8 mouse cellular contexts compared by ENCODE assay signal in the genomic region with DNA sequence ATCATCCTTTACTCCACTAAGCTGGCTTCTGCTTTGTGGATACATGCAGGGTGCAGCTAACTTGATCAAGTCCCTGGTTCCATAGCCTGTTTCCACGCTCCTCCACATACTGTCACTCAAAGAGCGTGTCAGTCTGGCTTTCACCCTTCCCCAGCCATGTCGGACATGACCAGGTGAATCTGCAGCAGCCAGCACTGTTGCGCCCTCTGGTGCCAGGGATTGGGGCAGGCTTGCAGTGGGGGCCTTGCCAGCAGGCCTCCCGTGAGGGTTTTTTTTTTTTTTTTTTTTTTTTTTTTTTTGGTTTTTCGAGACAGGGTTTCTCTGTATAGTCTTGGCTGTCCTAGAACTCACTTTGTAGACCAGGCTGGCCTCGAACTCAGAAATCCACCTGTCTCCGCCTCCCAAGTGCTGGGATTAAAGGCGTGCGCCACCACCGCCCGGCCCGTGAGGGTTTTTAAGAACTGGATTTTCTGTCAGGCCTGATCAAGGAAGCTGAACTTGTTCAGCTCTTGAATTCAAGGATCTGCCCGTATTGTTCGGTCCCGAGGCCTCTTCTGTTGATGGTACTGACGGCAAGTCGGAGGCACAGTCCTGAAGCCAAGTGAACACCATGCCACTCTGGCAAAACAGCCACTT. TPM values are rescaled to one million over a fixed set of nuclear protein-coding genes. Genes with fewer than 3 reads are reported as not detected.
DNase-seq lines count a peak whose midpoint lies in the region; ATAC-seq and TF ChIP-seq lines count a peak whose summit lies in the region.

No protein-coding gene starts in this region.

- peaks cover 72% of the 10 kb centered on the region for H3K36me3 ChIP-seq in kidney, embryonic 16.5 days (ENCODE audit: insufficient read depth, low read length)
- H3K36me3 ChIP-seq in liver, postnatal 0 days (replicated peaks; ENCODE audit: insufficient read depth, low read length): peaks cover 72% of the 10 kb centered on the region

- H3K4me3 ChIP-seq in kidney, embryonic 16.5 days (ENCODE audit: low read length): no peak overlapping the region
- H3K4me3 ChIP-seq in cerebellum, adult 2 months (replicated peaks; ENCODE audit: insufficient read depth, low read depth, low read length): no peak overlapping the region
- no peak overlapping the region for H3K4me3 ChIP-seq in liver, postnatal 0 days (ENCODE audit: low read depth, low read length)

- H3K9ac ChIP-seq in kidney, embryonic 16.5 days (replicated peaks; ENCODE audit: low read length): no peak overlapping the region
- no peak overlapping the region for H3K9ac ChIP-seq in liver, postnatal 0 days (replicated peaks)

- 81% methylated on average over 17 of the region's 18 CpGs for WGBS in kidney, embryonic 16.5 days
- 63% methylated on average over 18 of the region's 18 CpGs for WGBS in cerebellum, adult 2 months
- WGBS in liver, postnatal 0 days (ENCODE audit: insufficient replicate concordance): 77% methylated on average over 17 of the region's 18 CpGs

- ATAC-seq in kidney, embryonic 16.5 days (ENCODE audit: low FRiP score, low TSS enrichment): no peak
- ATAC-seq in liver, postnatal 0 days: peak; percentile 61; the same call in 1 of the 2 replicates

- TF ChIP-seq EP300 in liver, postnatal 0 days (IDR thresholded peaks at IDR 0.05; ENCODE audit: low read depth): no peak

- H3K9me3 ChIP-seq in kidney, embryonic 16.5 days (ENCODE audit: low read length): no peaks in the 10 kb centered on the region
- no peaks in the 10 kb centered on the region for H3K9me3 ChIP-seq in liver, postnatal 0 days (ENCODE audit: low read length)

- TF ChIP-seq POLR2A in cerebellum, adult 2 months (IDR thresholded peaks at IDR 0.05; ENCODE audit: borderline replicate concordance, insufficient read depth, low read length): no peak

- intact Hi-C loops in heart, postnatal 14 days (cut with DNase I): loop anchor here (1.0 kb wide), 1 partner anchor 42 kb away; no protein-coding TSS in a partner anchor

- TF ChIP-seq CTCF in cerebellum, adult 2 months (IDR thresholded peaks at IDR 0.05; ENCODE audit: borderline replicate concordance, insufficient read depth, low read depth, low read length): peak; percentile 86
- peak; percentile 78 for TF ChIP-seq CTCF in liver, postnatal 0 days (IDR thresholded peaks at IDR 0.05; ENCODE audit: low read depth)

- H3K27ac ChIP-seq in kidney, embryonic 16.5 days (ENCODE audit: low read length): no peak overlapping the region
- peak overlapping the region; percentile 32; the same call in 1 of the 2 replicates for H3K27ac ChIP-seq in cerebellum, adult 2 months (ENCODE audit: insufficient read depth, low read length)
- H3K27ac ChIP-seq in liver, postnatal 0 days (ENCODE audit: low read depth): no peak overlapping the region

- H3K4me2 ChIP-seq in kidney, embryonic 16.5 days (replicated peaks; ENCODE audit: low read depth, low read length): no peak overlapping the region
- no peak overlapping the region for H3K4me2 ChIP-seq in liver, postnatal 0 days (ENCODE audit: low read depth, low read length)

- DNase-seq in kidney, adult 11 months: peak; percentile 54
- peak; percentile 77 for DNase-seq in ES-CJ7 (ENCODE audit: low read depth, low spot score)
- DNase-seq in cerebellum, adult 2 months: peak; percentile 75 to 79
- peak; percentile 67 to 74 for DNase-seq in heart, postnatal 14 days
- peak; percentile 79 for DNase-seq in liver, postnatal 0 days
- peak; percentile 52 to 56 for DNase-seq in spleen, postnatal 36 days (ENCODE audit: low spot score in 2 of 2)
- no peak for DNase-seq in ovary, postnatal 14 days (ENCODE audit: low spot score)

- peaks cover 11% of the 10 kb centered on the region; the same call in 1 of the 2 replicates for H3K4me1 ChIP-seq in kidney, embryonic 16.5 days (ENCODE audit: insufficient read depth, low read length)
- peaks cover 41% of the 10 kb centered on the region for H3K4me1 ChIP-seq in cerebellum, adult 2 months (ENCODE audit: control insufficient read depth, insufficient read depth, low read length)
- H3K4me1 ChIP-seq in liver, postnatal 0 days (ENCODE audit: insufficient read depth): no peaks in the 10 kb centered on the region; the same call in 1 of the 2 replicates

- H3K27me3 ChIP-seq in kidney, embryonic 16.5 days (ENCODE audit: insufficient read depth, low read length): no peaks in the 10 kb centered on the region
- no peaks in the 10 kb centered on the region for H3K27me3 ChIP-seq in cerebellum, adult 2 months (ENCODE audit: control insufficient read depth, insufficient read depth, low read length)
- no peaks in the 10 kb centered on the region for H3K27me3 ChIP-seq in liver, postnatal 0 days (ENCODE audit: insufficient read depth, low read length)

RNA-seq across cellular contexts. Expression of gene Prrc2b, which starts 41.1 kb away (rescaled TPM):
- polyA plus RNA-seq in kidney, embryonic 16.5 days (2015; fragmentation: Nextera tagmentation; extraction: Ambion mirVana): 30.3 and 30.4 TPM in 2 replicates
- 88.9 and 95.6 TPM in 2 replicates for polyA plus RNA-seq in cerebellum, adult 2 months (2012; rRNA removed)
- 100 to 1,000 TPM in 1 of 2 experiments, 10 to 100 TPM in 1; 92.9 to 101 TPM for total RNA-seq in heart, postnatal 14 days (2021)
- polyA plus RNA-seq in liver, postnatal 0 days (2015; fragmentation: Nextera tagmentation; extraction: Ambion mirVana): 7.5 and 8.4 TPM in 2 replicates

RNA-seq across cellular contexts. Expression of gene Pomt1, which starts 44.4 kb away (rescaled TPM):
- 31.6 and 32.9 TPM in 2 replicates for polyA plus RNA-seq in kidney, embryonic 16.5 days (2015; fragmentation: Nextera tagmentation; extraction: Ambion mirVana)
- polyA plus RNA-seq in cerebellum, adult 2 months (2012; rRNA removed): 23.1 and 23.9 TPM in 2 replicates
- 10 to 100 TPM; 11.7 to 13.4 TPM for total RNA-seq in heart, postnatal 14 days (2021)
- polyA plus RNA-seq in liver, postnatal 0 days (2015; fragmentation: Nextera tagmentation; extraction: Ambion mirVana): 6.3 and 6.4 TPM in 2 replicates
